Mouse (Mus musculus) cerebellum, adult 9-11 months (tissue): Measurements from ENCODE around the gene Cdc16.
"Not testable (repeated sequence)": the region's sequence is repeated elsewhere in the genome, so short reads cannot be mapped to it uniquely, and the experiment has no call there.

Source experiments
- DNase-seq: peaks from one replicate; pipeline ENCODE4 v3.0.0; 2022

Cdc16 gene

GRCm38 (mm10) chr8:13756982-13757804, at the start of gene Cdc16:
TSS of gene Cdc16 (plus strand) at chr8:13757676.
- DNase-seq, result peak; percentile 88

DNA sequence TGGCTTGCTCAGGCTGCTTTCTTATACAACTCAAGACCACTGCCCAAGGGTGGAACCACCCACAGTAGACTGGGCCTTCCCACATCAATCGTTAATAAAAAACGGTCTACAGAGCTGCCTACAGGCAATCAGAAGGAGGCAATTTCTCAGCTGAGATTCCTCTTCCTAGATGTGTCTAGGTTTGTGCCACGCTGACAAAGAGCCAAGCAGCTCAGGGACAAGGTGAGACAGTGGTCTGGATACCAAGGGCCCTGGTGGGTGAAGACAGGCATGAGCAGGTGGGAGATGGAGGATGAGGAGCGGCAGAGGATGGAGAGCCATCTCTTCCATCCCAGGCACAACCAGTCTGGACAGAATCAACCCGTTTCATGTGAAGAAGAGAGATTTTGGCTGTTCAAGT, 49.0 kb upstream of the Cdc16 start:
- no peak for DNase-seq

DNA sequence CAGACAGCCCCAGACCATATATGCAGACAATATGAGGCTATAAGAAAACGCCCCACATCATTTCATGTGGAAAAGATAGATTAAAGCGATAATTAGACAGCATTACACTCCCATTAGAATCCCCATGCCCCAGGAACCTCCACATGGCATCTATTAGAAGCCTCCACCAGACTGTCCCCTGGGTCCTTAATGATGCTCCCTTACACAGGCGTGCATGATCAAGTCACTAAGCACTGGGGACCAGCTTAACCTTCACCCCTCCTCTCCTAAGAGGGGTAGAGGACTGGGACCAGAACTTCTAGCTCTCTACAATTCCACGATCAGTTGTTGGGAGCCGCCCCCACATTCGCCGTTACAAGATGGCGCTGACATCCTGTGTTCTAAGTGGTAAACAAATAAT, 38.5 kb upstream of the Cdc16 start:
- DNase-seq, result no peak

- DNase-seq, result peak; percentile 47
Observed at GRCm38 (mm10) chr8:13725722-13726121, 31.8 kb upstream of the Cdc16 start.

DNA sequence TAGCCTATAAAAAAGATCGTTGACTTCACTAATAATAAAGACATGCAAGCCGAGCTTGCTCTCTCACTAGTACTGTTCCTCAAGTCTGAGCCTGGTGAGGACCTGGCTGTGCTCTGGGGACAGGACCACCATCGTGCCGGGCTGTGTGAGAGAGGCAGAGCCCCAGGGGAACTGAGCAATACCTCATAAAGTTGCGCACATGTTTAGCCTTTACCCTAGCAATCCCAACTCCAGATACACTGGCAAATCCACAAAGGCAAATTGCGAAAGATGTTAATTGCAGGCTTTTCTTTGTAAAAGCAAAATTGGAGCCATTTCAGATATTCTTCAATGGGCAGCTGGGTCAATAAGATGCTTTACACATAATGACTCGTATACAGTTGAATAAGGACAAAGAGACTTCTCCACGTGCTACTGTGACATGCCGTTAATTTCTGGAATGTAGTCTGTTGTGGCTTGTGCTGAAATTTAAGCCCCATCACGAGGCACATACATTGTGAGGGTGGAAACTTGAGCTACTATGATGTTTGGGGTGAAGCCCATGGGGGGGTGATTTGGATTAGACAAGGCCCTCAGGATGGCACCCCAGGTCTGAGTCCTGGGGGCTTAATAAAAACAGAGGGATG, 29.9 kb upstream of the Cdc16 start:
- DNase-seq, result no peak

GRCm38 (mm10) chr8:13740323-13740770, 17.1 kb upstream of the Cdc16 start:
- no peak for DNase-seq

DNA sequence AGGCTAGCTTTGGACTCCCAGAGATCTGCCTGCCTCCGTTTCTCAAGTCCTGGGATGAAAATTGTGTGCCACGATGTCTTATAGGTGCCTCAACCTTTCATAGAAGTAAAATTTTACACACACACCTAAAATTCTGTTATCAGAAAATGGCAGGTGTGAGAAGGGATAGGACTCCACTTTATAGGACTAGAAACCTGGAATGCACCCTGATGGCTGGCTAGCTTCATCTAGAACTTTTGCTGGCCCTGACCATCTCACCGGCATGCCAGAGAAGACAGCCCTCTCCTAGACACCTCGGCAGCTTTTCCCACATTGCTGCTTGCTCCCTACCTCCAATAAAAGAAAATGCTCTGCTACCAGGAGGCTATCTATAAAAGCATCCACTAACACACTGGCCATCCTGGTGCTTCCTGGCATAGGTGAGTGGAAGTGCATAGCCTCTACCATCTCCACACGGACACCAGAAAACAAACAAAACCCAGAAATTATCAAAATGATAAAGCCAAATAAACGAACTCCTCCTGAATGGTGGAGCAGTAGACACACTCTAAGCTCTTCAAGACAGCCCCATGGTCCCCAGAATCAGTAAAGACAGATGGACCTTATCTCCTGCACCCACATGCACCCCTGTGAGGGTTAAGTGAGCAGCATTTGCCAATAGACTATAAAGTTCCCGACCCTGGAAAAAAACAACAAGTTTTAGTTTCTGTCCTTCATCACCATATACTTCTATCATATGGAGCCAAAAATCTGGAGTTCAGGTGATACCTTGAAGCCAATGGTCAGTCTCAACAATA, 16.5 kb upstream of the Cdc16 start:
- no peak for DNase-seq

GRCm38 (mm10) chr8:13746212-13746611, 11.3 kb upstream of the Cdc16 start:
- DNase-seq, result not testable (repeated sequence)

DNA sequence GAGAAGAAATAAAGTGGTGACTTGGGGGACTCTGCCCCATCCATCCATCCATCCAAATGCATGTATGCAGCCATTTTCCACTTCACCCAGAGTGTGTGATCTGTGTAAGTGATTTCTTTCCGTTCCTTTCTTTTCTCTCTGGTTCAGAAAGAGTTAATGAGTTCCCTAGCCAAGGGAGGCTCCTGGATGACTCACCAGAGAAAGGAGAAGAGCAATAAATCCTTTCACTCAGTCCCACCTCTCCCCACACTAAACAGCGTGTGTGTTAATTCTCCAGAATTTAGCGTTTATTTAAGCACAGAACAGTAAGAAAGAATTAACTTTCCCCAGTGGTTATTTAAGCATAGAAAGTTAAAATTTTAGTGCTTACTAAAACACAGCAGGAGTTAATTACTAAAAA, 9.8 kb upstream of the Cdc16 start:
- no peak for DNase-seq

- DNase-seq, result peak; percentile 54
Observed at GRCm38 (mm10) chr8:13753680-13754079, 3.8 kb upstream of the Cdc16 start.

- no peak for DNase-seq
Observed at GRCm38 (mm10) chr8:13756480-13756879, 996 bp upstream of the Cdc16 start.

- DNase-seq, result peak; percentile 23
Observed at GRCm38 (mm10) chr8:13757805-13758727, 590 bp downstream of the Cdc16 start.

- no peak for DNase-seq
Observed at GRCm38 (mm10) chr8:13769206-13769605, 11.7 kb downstream of the Cdc16 start.

- no peak for DNase-seq
Observed at GRCm38 (mm10) chr8:13780536-13780935, 23.1 kb downstream of the Cdc16 start.

DNA sequence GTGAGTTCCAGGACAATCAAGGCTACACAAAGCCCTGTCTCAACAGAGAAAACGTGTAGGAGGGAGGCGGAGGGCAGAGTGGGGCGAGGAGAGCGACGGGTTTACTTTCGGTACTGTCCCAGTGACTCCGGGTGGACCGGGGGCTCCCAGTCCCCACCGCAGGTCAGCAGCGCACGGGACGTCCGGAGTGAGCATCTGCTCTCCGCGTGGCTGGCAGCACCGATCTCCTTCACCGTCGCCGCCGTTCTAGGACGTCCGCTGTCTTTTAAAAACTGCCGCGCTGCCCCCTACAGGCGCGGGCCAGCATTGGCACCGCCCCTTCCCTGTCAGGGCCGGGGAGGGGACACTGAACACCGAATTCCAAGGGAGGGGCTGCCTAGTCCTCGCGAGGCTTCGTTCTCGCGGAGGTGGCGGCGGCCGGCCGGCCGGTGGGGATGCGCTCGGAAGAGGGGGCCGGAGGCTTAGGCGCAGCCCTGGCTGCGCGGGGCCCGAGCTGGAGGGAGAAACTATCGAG, 27.8 kb downstream of the Cdc16 start, which contains the start of gene Upf3a:
Upf3a (plus strand) TSS at position 366 of the 514 bp plus-strand sequence.
- peak; percentile 92 for DNase-seq

- peak; percentile 94 for DNase-seq
Observed at GRCm38 (mm10) chr8:13785764-13786299, 28.4 kb downstream of the Cdc16 start.

GRCm38 (mm10) chr8:13789606-13790005, 32.1 kb downstream of the Cdc16 start:
- DNase-seq, result no peak

- no peak for DNase-seq
Observed at GRCm38 (mm10) chr8:13793097-13793745, 35.7 kb downstream of the Cdc16 start.

DNA sequence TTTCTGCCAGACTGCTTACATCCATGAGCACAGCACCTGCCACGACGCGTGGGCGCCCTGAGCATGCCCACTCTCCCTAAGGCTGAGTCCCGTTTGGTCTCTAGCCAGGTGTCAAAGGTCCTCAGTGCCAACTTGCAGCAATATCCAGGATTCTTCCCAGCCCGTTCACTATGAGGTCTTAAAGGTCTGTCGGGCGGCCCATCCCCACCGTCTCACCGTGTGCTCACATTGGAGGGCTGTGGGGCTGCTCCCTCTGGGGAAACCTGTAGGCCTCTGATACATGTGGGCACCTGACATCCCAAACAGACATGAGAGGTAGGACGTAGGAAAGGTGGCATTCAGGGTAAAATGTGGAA, 36.2 kb downstream of the Cdc16 start:
- DNase-seq, result no peak

- no peak for DNase-seq
Observed at GRCm38 (mm10) chr8:13797676-13798075, 40.2 kb downstream of the Cdc16 start.

GRCm38 (mm10) chr8:13799566-13799965, 42.1 kb downstream of the Cdc16 start:
- DNase-seq, result no peak
